Mouse (Mus musculus) lung, postnatal 0 days (tissue): Measurements from ENCODE around the gene Cplx1. TPM values are rescaled to one million over a fixed set of nuclear protein-coding genes. Genes with fewer than 3 reads are reported as not detected.

Source experiments
- ATAC-seq: fragments of 200-750 bp; cut with Nextera tagmentation; 2 replicates; pipeline ENCODE4 v1.8.0; 2017; ENCODE audit warnings: moderate library complexity
- DNase-seq: peaks from one replicate; pipeline ENCODE4 v3.0.0-alpha.2; 2016; ENCODE audit warnings: low spot score
- H3K27ac ChIP-seq: fragments of 300-500 bp; sonication (generic); 2 replicates; pipeline ENCODE4 v1.5.1; 2014; ENCODE audit warnings: antibody characterized with exemption, mild to moderate bottlenecking, low read length, mixed read lengths
- H3K27me3 ChIP-seq: fragments of 300-500 bp; sonication (generic); replicated peaks from 2 replicates; pipeline ENCODE4 v1.6.1; 2014; ENCODE audit warnings: low read length, mixed read lengths; ENCODE audit not compliant: insufficient read depth
- H3K36me3 ChIP-seq: fragments of 300-500 bp; sonication (generic); 2 replicates; pipeline ENCODE4 v1.6.1; 2014; ENCODE audit warnings: low read length, mixed read lengths; ENCODE audit not compliant: insufficient read depth
- H3K4me1 ChIP-seq: fragments of 300-500 bp; sonication (generic); 2 replicates; pipeline ENCODE4 v1.6.1; 2014; ENCODE audit warnings: antibody characterized with exemption, low read depth, low read length, mixed read lengths; ENCODE audit not compliant: insufficient read depth
- H3K4me2 ChIP-seq: fragments of 300-500 bp; sonication (generic); replicated peaks from 2 replicates; pipeline ENCODE4 v1.6.1; 2014; ENCODE audit warnings: low read depth, mild to moderate bottlenecking, low read length, moderate library complexity, mixed read lengths
- H3K4me3 ChIP-seq: fragments of 300-500 bp; sonication (generic); 2 replicates; pipeline ENCODE4 v1.5.1; 2014; ENCODE audit warnings: low read depth, low read length
- H3K9ac ChIP-seq: fragments of 300-500 bp; sonication (generic); replicated peaks from 2 replicates; pipeline ENCODE4 v1.6.1; 2014; ENCODE audit warnings: low read depth, mild to moderate bottlenecking
- H3K9me3 ChIP-seq: fragments of 300-500 bp; sonication (generic); 2 replicates; pipeline ENCODE4 v1.6.1; 2016; ENCODE audit warnings: low read length, mixed read lengths
- CTCF ChIP-seq: IDR thresholded peaks from 2 replicates; pipeline ENCODE4 v1.5.1; 2016; ENCODE audit warnings: antibody characterized with exemption, mild to moderate bottlenecking
- EP300 ChIP-seq: IDR thresholded peaks from 2 replicates; pipeline ENCODE4 v1.6.1; 2016; ENCODE audit warnings: antibody characterized with exemption, mild to moderate bottlenecking, control low read depth
- whole genome bisulfite sequencing: fragments of 180-500 bp; shearing (Covaris S2); extraction: QIAGEN DNeasy Blood & Tissue Kit; methylation state at CpG from one replicate; pipeline ENCODE4 v1.1.7; 2014; 5-methylcytosine and 5-hydroxymethylcytosine counted together
- polyA plus RNA-seq: library from polyadenylated mRNA; unstranded; fragments of >200 nt; fragmentation: Nextera tagmentation; extraction: Ambion mirVana; gene quantifications from 2 replicates; pipeline ENCODE4 v1.2.1, GENCODE M21; 2015

The Cplx1 gene
- 0.16 and 0.24 TPM in 2 replicates for polyA plus RNA-seq

- H3K27ac ChIP-seq = no peak within 1 kb of the TSS
- WGBS = 2% methylated on average over 54 of the region's 56 CpGs
- TF ChIP-seq CTCF (no peak), EP300 (no peak)
- H3K4me3 ChIP-seq = no peak within 1 kb of the TSS
- peaks cover 10% of the 10 kb centered on the region; the same call in 1 of the 2 replicates for H3K27me3 ChIP-seq
- peak within 1 kb of the TSS; percentile 35; the same call in 1 of the 2 replicates for H3K4me2 ChIP-seq
- H3K36me3 ChIP-seq = no peaks in the 10 kb centered on the region
- ATAC-seq = peak; percentile 57
- no peaks in the 10 kb centered on the region for H3K4me1 ChIP-seq
- no peaks in the 10 kb centered on the region for H3K9me3 ChIP-seq
- peak; percentile 50 for DNase-seq
- no peak within 1 kb of the TSS for H3K9ac ChIP-seq
Measured at GRCm38 (mm10) chr5:108549489-108550206, at the start of gene Cplx1. Gene Cplx1, minus strand, starts transcription at chr5:108550024.

DNA sequence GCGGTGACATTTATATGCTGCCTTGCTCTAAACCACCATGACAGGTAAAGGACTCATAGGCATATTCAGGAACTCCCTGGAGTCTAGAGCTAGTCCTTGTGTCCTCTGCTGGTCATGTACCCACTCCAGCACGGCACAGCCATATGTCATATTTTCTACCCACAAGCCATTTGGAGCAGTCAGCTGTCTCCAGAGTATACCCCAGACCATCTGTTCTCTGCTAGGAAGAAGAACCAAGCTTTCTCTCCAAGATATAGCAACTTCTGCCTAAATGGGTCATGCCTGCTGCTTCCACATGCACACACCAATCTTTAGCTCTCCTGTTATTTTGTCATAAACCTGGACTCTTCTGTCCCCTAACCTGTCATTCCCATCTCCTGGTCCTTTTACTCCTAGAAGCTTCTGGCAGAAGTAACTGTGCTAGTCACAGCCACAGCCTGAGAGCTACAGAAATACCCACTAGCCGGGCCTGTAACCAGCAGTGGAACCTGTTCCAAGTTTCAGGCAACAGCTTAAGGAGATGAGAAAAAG is 31.6 kb upstream of the Cplx1 start:
- no peak overlapping the region for H3K9ac ChIP-seq
- H3K4me2 ChIP-seq = no peak overlapping the region
- no peak for ATAC-seq
- 90% methylated on average over 3 of the region's 3 CpGs for WGBS
- DNase-seq = no peak
- H3K27me3 ChIP-seq = no peaks in the 10 kb centered on the region
- peaks cover 63% of the 10 kb centered on the region for H3K36me3 ChIP-seq
- TF ChIP-seq CTCF = no peak
- no peak for TF ChIP-seq EP300
- H3K9me3 ChIP-seq = no peaks in the 10 kb centered on the region
- H3K4me3 ChIP-seq = no peak overlapping the region
- no peaks in the 10 kb centered on the region for H3K4me1 ChIP-seq
- no peak overlapping the region for H3K27ac ChIP-seq

GRCm38 (mm10) chr5:108573054-108573453 is 23.2 kb upstream of the Cplx1 start:
- Histone ChIP-seq H3K4me3 (no peak overlapping the region), H3K27me3 (no peaks in the 10 kb centered on the region), H3K27ac (no peak overlapping the region), H3K36me3 (peaks cover 61% of the 10 kb centered on the region), H3K4me2 (no peak overlapping the region), H3K4me1 (no peaks in the 10 kb centered on the region), H3K9ac (no peak overlapping the region), H3K9me3 (no peaks in the 10 kb centered on the region)
- 85% methylated on average over 6 of the region's 6 CpGs for WGBS
- DNase-seq = no peak
- ATAC-seq = no peak; the same call in 1 of the 2 replicates
- TF ChIP-seq CTCF = no peak
- TF ChIP-seq EP300 = no peak

DNA sequence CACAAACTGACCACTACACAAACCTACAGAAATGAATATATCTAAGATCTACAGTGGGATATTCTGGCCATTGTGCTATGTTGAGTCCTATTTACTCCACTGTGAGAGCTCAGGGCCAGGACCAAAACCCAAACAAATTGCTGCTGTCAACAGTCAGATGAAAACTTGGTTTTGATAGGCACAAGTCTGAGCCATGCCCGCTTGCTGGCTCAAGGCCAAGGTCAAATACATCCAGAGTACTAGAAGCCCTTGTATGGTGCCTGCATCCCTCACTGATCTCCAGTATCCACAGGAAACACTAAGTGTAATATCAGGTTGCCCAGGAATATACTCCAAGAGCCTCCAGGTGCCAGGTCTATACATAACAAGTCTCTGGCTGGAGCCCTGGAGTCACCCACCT is 21.2 kb upstream of the Cplx1 start:
- Histone ChIP-seq H3K9me3 (no peaks in the 10 kb centered on the region), H3K27ac (no peak overlapping the region), H3K4me2 (no peak overlapping the region), H3K4me1 (no peaks in the 10 kb centered on the region; the same call in 1 of the 2 replicates), H3K9ac (no peak overlapping the region), H3K36me3 (peaks cover 57% of the 10 kb centered on the region), H3K4me3 (no peak overlapping the region), H3K27me3 (no peaks in the 10 kb centered on the region)
- 80% methylated on average over 1 of the region's 1 CpGs for WGBS
- ATAC-seq (no peak), DNase-seq (no peak)
- no peak for TF ChIP-seq EP300
- no peak for TF ChIP-seq CTCF

- peak; percentile 72 for DNase-seq
- no peak overlapping the region for H3K9ac ChIP-seq
- H3K4me2 ChIP-seq = no peak overlapping the region
- peak; percentile 74 for ATAC-seq
- no peaks in the 10 kb centered on the region for H3K9me3 ChIP-seq
- WGBS = 46% methylated on average over 2 of the region's 2 CpGs
- 0 out of 2 replicates have a peak overlapping the region, but pooled peaks have one; percentile 20 for H3K27ac ChIP-seq
- H3K4me1 ChIP-seq = no peaks in the 10 kb centered on the region; the same call in 1 of the 2 replicates
- no peak overlapping the region for H3K4me3 ChIP-seq
- no peaks in the 10 kb centered on the region for H3K27me3 ChIP-seq
- peaks cover 32% of the 10 kb centered on the region; the same call in 1 of the 2 replicates for H3K36me3 ChIP-seq
- no peak for TF ChIP-seq CTCF
- TF ChIP-seq EP300 = no peak
Measured at GRCm38 (mm10) chr5:108567104-108567503, 17.3 kb upstream of the Cplx1 start.

DNA sequence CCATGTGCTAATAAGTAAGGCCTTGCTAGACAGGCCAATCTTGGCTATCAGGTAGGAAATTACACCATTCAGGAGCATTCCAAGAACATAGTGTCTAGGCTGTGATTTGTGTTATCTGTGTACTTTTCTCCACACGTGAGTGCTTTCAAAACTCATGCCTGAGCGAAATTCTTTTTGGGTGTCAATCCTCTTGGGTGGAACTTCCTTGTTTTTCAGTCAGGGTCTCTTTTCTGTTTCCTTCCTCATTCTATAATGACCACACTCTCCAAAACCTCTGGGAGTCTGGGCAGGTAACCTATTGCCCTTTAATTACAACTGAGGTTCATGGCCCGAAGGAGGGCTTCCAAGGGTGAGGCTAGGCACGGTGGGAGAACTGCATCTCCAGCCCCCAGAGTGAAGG is 16.7 kb upstream of the Cplx1 start:
- 73% methylated on average over 4 of the region's 4 CpGs for WGBS
- H3K27me3 ChIP-seq = no peaks in the 10 kb centered on the region
- no peaks in the 10 kb centered on the region for H3K9me3 ChIP-seq
- no peak overlapping the region for H3K4me2 ChIP-seq
- no peak overlapping the region for H3K9ac ChIP-seq
- ATAC-seq = peak; percentile 73
- no peaks in the 10 kb centered on the region; the same call in 1 of the 2 replicates for H3K4me1 ChIP-seq
- TF ChIP-seq CTCF (no peak), EP300 (0 out of 2 replicates have a peak, but pooled peaks have one; percentile 22)
- peak; percentile 62 for DNase-seq
- peaks cover 27% of the 10 kb centered on the region; the same call in 1 of the 2 replicates for H3K36me3 ChIP-seq
- 0 out of 2 replicates have a peak overlapping the region, but pooled peaks have one; percentile 20 for H3K27ac ChIP-seq
- H3K4me3 ChIP-seq = no peak overlapping the region
